Mouse (Mus musculus) frontal cortex, postnatal 10 days (tissue): Measurements from ENCODE around the gene Olfr11.

ENCODE experiments used
- DNase-seq, 2 experiments: peaks; one replicate each; pipeline ENCODE4 v3.0.0; 2022; ENCODE audit warnings: low spot score in 2 of 2, mixed read lengths in 1 of 2

The Olfr11 gene

DNA sequence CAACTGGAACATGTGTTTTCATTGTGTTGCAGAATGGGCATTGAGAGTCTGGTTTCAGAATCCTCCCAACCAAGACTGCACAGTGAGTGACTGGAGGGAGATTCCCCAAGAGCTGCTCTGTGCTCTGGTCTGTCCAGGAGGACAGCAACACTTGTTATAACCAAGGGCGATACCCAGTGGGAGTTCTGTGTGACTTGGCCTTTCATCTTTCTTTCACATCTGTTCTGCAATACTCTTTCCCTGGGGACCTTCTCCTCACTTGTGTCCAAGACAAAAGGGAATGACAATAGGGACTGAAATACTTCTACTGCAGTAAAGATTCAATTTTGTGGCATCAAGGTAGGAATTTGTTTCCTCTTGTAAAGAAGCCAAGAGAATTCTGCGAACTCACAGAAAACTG, at the start of gene Olfr11:
Gene Olfr11, minus strand, starts transcription at position 101 of the 400 bp plus-strand sequence.
- no peak for DNase-seq

- DNase-seq: no peak
Measured at GRCm38 (mm10) chr13:21677305-21677704, 35.0 kb upstream of the Olfr11 start, which contains the start of gene Olfr1360. Gene Olfr1360, minus strand, starts transcription at chr13:21677405.

GRCm38 (mm10) chr13:21663286-21663685, 21.0 kb upstream of the Olfr11 start, which contains the start of gene Olfr1361:
Gene Olfr1361, minus strand, starts transcription at chr13:21663386.
- DNase-seq: no peak

- no peak for DNase-seq
Measured at GRCm38 (mm10) chr13:21613922-21614321, 28.4 kb downstream of the Olfr11 start, which contains the start of gene Olfr1362. Gene Olfr1362, minus strand, starts transcription at chr13:21614022.

GRCm38 (mm10) chr13:21591618-21592017, 50.7 kb downstream of the Olfr11 start:
- DNase-seq: no peak
